Comparison of ENCODE assay signal across 23 mouse cellular contexts in genomic region chr5:6044859-6045258, GRCm38 (mm10).
"Had no signal": no experiment of that assay in that cellular context is flagged by ENCODE, and none has a peak within 500 bp of the region (broad histone marks: within the 10 kb centered on the region; RNA-seq: fewer than 3 reads in every experiment).

No protein-coding gene starts in this region.

- H3K27ac ChIP-seq: kidney, embryonic 15.5 days; left cerebral cortex, adult 2 months; limb, embryonic 12.5 days; limb, embryonic 15.5 days; liver, embryonic 14.5 days; macrophage; midbrain, embryonic 13.5 days; neural tube, embryonic 13.5 days; stomach, embryonic 15.5 days had no signal

- H3K4me1 ChIP-seq: kidney, embryonic 15.5 days; limb, embryonic 12.5 days; limb, embryonic 15.5 days; neural tube, embryonic 13.5 days; stomach, embryonic 15.5 days had no signal

- H3K4me2 ChIP-seq: kidney, embryonic 15.5 days; limb, embryonic 12.5 days; limb, embryonic 15.5 days; liver, embryonic 11.5 days; lung, embryonic 14.5 days; midbrain, embryonic 13.5 days; neural tube, embryonic 13.5 days; stomach, embryonic 15.5 days had no signal

- H3K27me3 ChIP-seq: kidney, embryonic 15.5 days; limb, embryonic 12.5 days; limb, embryonic 15.5 days; midbrain, embryonic 13.5 days; neural tube, embryonic 13.5 days; stomach, embryonic 15.5 days had no signal

- H3K9ac ChIP-seq: kidney, embryonic 15.5 days; limb, embryonic 12.5 days; limb, embryonic 15.5 days; liver, embryonic 14.5 days; liver, postnatal 0 days; lung, embryonic 14.5 days; midbrain, embryonic 13.5 days; neural tube, embryonic 13.5 days; stomach, embryonic 15.5 days had no signal

- H3K9me3 ChIP-seq: kidney, embryonic 15.5 days; limb, embryonic 12.5 days; limb, embryonic 15.5 days; midbrain, embryonic 13.5 days; neural tube, embryonic 13.5 days; stomach, embryonic 15.5 days had no signal

- DNase-seq: kidney, adult 8-10 months; kidney, postnatal 10 days; kidney, postnatal 36 days; layer of hippocampus, postnatal 36 days; left cerebral cortex, postnatal 4 days; liver, postnatal 0 days; lung, embryonic 14.5 days; retina, postnatal 1 day; right cerebral cortex, postnatal 25 days; spleen, adult 18-20 months; thymus, postnatal 25 days had no signal

- H3K4me3 ChIP-seq: kidney, embryonic 15.5 days; left cerebral cortex, adult 2 months; limb, embryonic 12.5 days; limb, embryonic 15.5 days; midbrain, embryonic 13.5 days; myocyte; neural tube, embryonic 13.5 days; stomach, embryonic 15.5 days had no signal

- ATAC-seq: liver, postnatal 0 days; lung, postnatal 0 days; midbrain, embryonic 13.5 days had no signal

- H3K36me3 ChIP-seq: kidney, embryonic 15.5 days; limb, embryonic 12.5 days; limb, embryonic 15.5 days; midbrain, embryonic 13.5 days; neural tube, embryonic 13.5 days; stomach, embryonic 15.5 days had no signal
